Mouse (Mus musculus): ENCODE results near the gene Runx3. TPM values are rescaled to one million over a fixed set of nuclear protein-coding genes. Genes with fewer than 3 reads are reported as not detected.
A peak's percentile ranks its signal among the peaks of the same experiment; 100 is the strongest.

The Runx3 gene
- total RNA-seq, 1 experiment from 2014 or later: 24.0 TPM

DNA sequence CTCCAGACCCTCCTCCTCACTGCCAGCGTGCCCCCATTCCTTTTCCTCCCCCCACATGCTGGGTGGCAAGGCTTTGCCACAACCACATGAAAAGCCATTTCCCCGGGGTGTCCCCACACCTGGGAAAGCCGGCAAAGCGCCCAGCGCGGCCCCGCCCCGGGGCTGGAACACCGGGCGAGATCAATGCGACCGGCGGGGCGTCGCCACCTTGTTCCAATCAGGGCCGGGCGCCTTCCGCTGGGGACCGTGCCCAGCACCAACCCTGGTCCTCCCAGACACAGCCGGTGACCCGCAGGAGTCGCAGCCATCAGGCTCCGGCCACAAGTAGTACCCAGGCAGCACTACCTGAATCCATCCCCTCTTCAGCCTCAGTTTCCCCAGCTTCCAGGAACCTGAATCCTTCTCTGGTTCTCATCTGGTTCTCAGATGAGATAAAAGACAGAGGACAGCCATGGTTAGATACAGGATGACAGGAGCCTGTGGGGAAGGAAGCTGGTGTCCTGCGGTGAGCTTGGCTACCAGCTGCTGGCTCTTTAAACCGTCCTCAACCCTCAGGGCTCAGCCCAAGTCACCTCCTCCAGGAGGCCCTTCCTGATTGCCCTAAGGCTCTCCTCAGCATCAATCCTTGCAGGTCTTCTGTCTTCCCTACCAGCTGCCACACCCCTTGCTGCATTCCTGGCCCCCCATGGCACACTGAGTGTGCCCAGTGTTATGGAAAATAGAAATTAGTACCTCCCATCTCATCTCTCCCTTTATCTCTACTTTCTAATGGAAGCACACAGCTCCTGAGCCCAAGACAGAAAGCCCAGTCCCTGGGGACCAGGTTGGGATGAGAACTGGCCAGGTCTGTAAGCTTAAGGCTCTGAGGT lies 20.4 kb downstream of the Runx3 start:
- ATAC-seq (ENCODE audit: extremely low read depth, insufficient number of reproducible peaks, low FRiP score, poor library complexity, severe bottlenecking): no peak

GRCm38 (mm10) chr4:135141720-135142119 lies 21.3 kb downstream of the Runx3 start:
- no peak for ATAC-seq (ENCODE audit: extremely low read depth, insufficient number of reproducible peaks, low FRiP score, poor library complexity, severe bottlenecking)

DNA sequence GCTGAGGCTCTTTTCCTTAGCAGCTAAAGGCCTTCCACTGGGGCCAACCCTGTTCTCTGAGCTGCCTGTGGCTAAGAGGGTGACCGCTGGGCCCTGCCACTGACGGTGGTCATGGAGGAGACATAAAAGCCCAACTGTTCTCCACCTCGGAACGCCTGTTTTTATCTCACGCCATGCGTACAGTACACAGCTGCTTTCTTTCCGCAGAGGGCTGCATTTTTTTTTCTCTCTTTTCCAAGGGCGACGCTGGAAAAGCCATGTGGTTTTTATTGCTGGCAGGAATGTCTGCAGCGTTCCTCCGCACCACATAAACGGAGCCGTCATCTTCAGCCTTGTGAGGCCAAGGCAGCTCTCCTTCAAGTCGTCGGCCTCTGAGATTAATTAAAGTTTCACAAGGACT lies 26.3 kb downstream of the Runx3 start:
- no peak for ATAC-seq (ENCODE audit: extremely low read depth, insufficient number of reproducible peaks, low FRiP score, poor library complexity, severe bottlenecking)

- no peak for ATAC-seq (ENCODE audit: extremely low read depth, insufficient number of reproducible peaks, low FRiP score, poor library complexity, severe bottlenecking)
Observed at GRCm38 (mm10) chr4:135148660-135149059, 28.2 kb downstream of the Runx3 start.

DNA sequence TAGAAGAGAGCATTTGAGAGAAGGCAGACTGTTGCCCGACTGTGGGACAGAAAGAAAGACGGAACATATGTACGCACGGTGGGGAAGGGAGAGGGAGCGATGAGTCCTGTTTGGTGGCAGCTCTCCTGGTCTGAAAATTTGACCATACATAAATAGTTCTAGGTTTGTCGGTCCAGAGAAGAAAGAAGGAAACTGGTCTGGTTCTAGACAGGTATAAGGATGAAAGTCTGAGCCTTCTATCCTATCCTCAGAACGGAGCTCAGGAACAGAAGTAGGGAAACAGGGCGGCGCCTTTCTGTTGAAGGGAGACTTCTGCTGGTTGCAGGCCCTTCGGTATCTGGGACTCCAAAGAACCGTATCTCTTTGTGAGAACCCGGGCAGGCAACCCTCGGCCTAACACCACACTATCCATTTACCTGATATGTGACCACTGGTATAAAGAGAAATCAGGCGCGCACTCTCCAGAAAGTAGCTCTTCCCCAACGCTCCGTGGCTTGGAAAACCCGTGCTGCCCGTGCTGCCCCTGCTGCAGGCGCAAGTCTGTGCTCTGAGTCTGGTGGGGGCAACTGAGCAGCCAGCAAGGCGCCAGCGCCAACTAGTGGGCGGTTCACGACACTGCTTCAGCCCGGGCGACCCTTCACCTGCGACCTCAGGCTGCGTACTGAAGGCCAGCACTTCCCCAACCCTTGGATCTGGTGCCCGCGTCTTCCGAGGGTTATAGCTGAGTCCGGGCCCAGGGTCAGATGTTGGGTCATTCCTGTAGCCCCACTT lies 29.8 kb downstream of the Runx3 start:
- peak; percentile 58 for ATAC-seq (ENCODE audit: extremely low read depth, insufficient number of reproducible peaks, low FRiP score, poor library complexity, severe bottlenecking)

- ATAC-seq (ENCODE audit: extremely low read depth, insufficient number of reproducible peaks, low FRiP score, poor library complexity, severe bottlenecking): no peak
Observed at GRCm38 (mm10) chr4:135151111-135151987, 30.9 kb downstream of the Runx3 start.

GRCm38 (mm10) chr4:135151988-135152594 lies 31.6 kb downstream of the Runx3 start:
- ATAC-seq (ENCODE audit: extremely low read depth, insufficient number of reproducible peaks, low FRiP score, poor library complexity, severe bottlenecking): no peak

DNA sequence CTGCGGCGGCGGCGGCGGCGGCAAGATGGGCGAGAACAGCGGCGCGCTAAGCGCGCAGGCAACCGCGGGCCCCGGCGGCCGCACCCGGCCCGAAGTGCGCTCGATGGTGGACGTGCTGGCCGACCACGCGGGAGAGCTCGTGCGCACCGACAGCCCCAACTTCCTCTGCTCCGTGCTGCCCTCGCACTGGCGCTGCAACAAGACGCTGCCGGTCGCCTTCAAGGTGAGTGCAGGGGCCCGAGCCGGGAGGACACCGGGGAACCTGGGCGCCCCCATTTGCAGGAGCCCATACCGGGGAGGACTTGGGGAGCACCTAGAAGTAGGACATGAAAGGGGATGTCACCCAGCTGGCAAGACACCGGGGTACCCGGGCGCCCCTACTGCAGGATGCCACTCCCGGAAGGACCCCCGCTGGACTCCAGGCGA lies 32.4 kb downstream of the Runx3 start:
- peak; percentile 29; the same call in 1 of the 2 replicates for ATAC-seq (ENCODE audit: extremely low read depth, insufficient number of reproducible peaks, low FRiP score, poor library complexity, severe bottlenecking)

GRCm38 (mm10) chr4:135153260-135154088 lies 33.0 kb downstream of the Runx3 start:
- ATAC-seq (ENCODE audit: extremely low read depth, insufficient number of reproducible peaks, low FRiP score, poor library complexity, severe bottlenecking): peak; percentile 21; the same call in 1 of the 2 replicates

DNA sequence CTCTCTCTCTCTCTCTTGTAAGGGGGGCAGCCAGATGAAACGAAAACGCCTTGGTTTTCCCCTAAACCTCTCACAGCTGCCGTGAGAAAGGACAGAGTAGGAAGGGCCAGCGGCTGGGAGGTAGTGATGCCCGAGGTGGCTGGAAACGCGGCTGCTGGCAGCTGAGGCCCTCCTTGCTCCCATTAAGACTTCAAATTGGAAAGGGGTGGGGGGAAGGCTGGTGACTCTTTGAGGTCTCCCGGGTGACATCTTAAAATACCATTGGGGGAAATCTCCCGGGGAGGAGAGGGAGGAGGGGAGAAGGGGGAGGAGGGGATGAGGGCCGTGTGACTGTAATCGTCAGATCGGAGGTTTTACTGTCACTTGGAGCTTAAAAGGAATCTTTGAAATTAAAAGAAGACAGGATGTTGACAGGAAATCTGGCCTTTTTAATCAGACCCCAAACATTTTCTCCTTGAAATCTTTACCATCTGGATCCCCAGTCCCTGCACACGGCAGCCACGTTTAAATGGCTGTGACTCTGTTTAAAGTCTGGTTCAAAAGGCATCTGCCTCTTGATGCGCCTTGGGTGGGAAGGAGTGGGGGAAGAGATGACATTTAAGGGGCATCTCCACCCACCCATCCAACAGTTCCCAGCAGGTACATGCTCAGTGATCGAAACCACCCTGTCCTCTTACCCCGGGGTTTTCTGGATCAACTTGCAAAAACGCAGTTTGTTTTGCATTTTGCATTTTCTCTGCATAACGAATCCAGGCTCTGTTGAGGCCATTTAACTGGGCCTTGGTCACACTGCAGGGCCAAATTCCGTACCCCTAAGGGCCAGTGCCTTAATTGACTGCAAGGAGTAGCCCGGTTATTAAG lies 33.9 kb downstream of the Runx3 start:
- ATAC-seq (ENCODE audit: extremely low read depth, insufficient number of reproducible peaks, low FRiP score, poor library complexity, severe bottlenecking): no peak

- ATAC-seq (ENCODE audit: extremely low read depth, insufficient number of reproducible peaks, low FRiP score, poor library complexity, severe bottlenecking): no peak
Observed at GRCm38 (mm10) chr4:135155106-135155800, 34.8 kb downstream of the Runx3 start.

DNA sequence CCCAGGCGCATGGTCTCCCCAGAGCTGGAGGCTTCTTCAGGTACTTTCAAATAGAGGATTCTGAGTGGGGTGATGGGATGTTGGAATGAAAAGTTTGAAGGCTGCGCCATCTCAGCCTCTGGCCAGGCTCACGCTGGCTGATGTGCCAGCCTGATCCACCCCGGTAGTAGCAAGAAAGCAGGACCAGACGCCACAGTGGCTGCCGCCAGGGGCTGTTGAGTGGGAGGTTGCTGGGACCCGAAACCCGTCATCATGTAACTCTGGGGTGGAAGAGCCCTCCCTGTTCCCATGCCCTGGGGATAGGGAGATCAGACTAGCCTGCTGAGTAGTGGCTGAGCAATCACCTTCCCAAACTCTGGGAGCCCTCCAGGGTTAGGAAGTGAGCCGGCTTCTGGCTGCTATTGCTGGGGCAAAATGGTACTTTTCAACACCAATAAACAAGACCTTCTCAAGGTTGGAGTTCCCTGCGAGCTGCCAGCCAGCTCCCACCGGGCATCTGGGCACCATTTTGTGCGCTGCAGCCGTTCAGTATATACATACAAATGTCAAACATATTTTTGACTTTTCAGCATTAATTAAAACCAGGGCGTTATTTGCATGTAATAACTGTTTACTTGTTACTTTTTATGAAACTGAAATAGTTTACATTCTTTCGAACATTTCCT lies 35.5 kb downstream of the Runx3 start:
- ATAC-seq (ENCODE audit: extremely low read depth, insufficient number of reproducible peaks, low FRiP score, poor library complexity, severe bottlenecking): no peak

DNA sequence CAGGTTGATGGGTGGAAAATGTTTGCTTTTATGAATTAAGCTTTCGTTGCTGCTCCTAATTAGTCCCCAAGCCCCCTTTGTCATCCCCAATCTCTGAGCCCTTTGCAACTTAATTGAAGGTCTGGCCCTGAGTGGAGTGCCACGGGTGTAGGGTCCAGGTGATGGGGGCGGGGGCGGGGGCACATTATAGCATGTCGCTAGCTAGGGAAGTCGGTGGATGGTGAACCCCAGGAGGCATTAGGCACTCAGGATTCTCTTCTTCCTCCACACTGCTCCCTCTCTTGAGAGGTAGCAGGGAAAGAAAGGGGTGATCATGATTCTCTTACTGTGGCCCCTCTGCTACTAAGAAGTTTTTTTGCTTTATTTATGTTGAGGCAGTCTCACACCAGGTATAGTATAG lies 36.1 kb downstream of the Runx3 start:
- ATAC-seq (ENCODE audit: extremely low read depth, insufficient number of reproducible peaks, low FRiP score, poor library complexity, severe bottlenecking): no peak

DNA sequence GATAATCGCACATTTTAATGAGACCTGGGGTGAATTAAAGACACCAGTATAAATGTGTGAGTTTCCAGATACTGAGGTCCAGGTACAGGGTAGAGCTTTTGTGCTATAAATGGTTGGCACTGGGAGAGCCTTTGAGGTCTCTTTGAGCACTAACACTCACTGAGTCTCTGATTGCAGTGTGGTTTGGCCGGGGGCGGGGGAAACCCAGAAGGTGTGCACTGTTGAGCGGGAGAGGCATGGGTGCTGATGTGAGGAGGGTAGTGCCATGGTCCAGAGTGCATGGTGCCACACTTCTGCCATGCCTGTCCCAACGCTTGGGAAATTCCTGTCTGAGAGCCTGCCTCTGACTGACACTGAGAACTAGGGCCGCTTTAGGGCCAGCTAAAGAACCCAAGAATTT lies 36.9 kb downstream of the Runx3 start:
- ATAC-seq (ENCODE audit: extremely low read depth, insufficient number of reproducible peaks, low FRiP score, poor library complexity, severe bottlenecking): no peak

GRCm38 (mm10) chr4:135158724-135159409 lies 38.4 kb downstream of the Runx3 start:
- ATAC-seq (ENCODE audit: extremely low read depth, insufficient number of reproducible peaks, low FRiP score, poor library complexity, severe bottlenecking): peak; percentile 18; the same call in 1 of the 2 replicates

All from neutrophil, adult 5-6 weeks (primary cell).